Comparison of ENCODE assay signal across 25 mouse cellular contexts in genomic region chr5:65606820-65607219, GRCm38 (mm10).
DNase-seq lines count a peak whose midpoint lies in the region; ATAC-seq and TF ChIP-seq lines count a peak whose summit lies in the region.
"Had no signal": no experiment of that assay in that cellular context is flagged by ENCODE, and none has a peak within 500 bp of the region (broad histone marks: within the 10 kb centered on the region; RNA-seq: fewer than 3 reads in every experiment).

No protein-coding gene starts in this region.

- H3K4me1 ChIP-seq in embryonic facial prominence, embryonic 14.5 days (ENCODE audit: control insufficient read depth, insufficient read depth, low read length), result no peaks in the 10 kb centered on the region
- no peaks in the 10 kb centered on the region for H3K4me1 ChIP-seq in embryonic facial prominence, embryonic 10.5 days
- H3K4me1 ChIP-seq in kidney, embryonic 15.5 days, result no peaks in the 10 kb centered on the region
- H3K4me1 ChIP-seq in liver, adult 2 months (ENCODE audit: control insufficient read depth, insufficient read depth, low read length), result peaks cover 10% of the 10 kb centered on the region
- H3K4me1 ChIP-seq: embryonic facial prominence, embryonic 12.5 days; forebrain, embryonic 12.5 days; forebrain, embryonic 15.5 days; heart, embryonic 10.5 days; heart, embryonic 13.5 days; hindbrain, embryonic 15.5 days had no signal

- no peak overlapping the region for H3K27ac ChIP-seq in embryonic facial prominence, embryonic 14.5 days (replicated peaks; ENCODE audit: low read depth, low read length)
- H3K27ac ChIP-seq in embryonic facial prominence, embryonic 10.5 days (replicated peaks), result no peak overlapping the region
- H3K27ac ChIP-seq in kidney, embryonic 15.5 days, result no peak overlapping the region
- H3K27ac ChIP-seq in liver, adult 2 months (replicated peaks; ENCODE audit: insufficient read depth, low read depth, low read length), result no peak overlapping the region
- H3K27ac ChIP-seq: embryonic facial prominence, embryonic 12.5 days; forebrain, embryonic 12.5 days; forebrain, embryonic 15.5 days; heart, adult 2 months; heart, embryonic 10.5 days; heart, embryonic 13.5 days; hindbrain, embryonic 15.5 days had no signal

- peaks cover 33% of the 10 kb centered on the region for H3K36me3 ChIP-seq in embryonic facial prominence, embryonic 14.5 days (ENCODE audit: control insufficient read depth, insufficient read depth, low read length)
- H3K36me3 ChIP-seq in embryonic facial prominence, embryonic 10.5 days (replicated peaks), result peaks cover 52% of the 10 kb centered on the region
- H3K36me3 ChIP-seq in kidney, embryonic 15.5 days, result peaks cover 39% of the 10 kb centered on the region
- peaks cover 5% of the 10 kb centered on the region for H3K36me3 ChIP-seq in liver, adult 2 months (ENCODE audit: control insufficient read depth, insufficient read depth, low read length)

- H3K9ac ChIP-seq in embryonic facial prominence, embryonic 14.5 days (ENCODE audit: low read depth, low read length), result no peak overlapping the region
- H3K9ac ChIP-seq in kidney, embryonic 15.5 days, result no peak overlapping the region
- no peak overlapping the region for H3K9ac ChIP-seq in liver, adult 2 months (ENCODE audit: low read depth, low read length)
- H3K9ac ChIP-seq: embryonic facial prominence, embryonic 12.5 days; forebrain, embryonic 12.5 days; forebrain, embryonic 15.5 days; heart, embryonic 13.5 days; hindbrain, embryonic 15.5 days had no signal

- no peaks in the 10 kb centered on the region for H3K27me3 ChIP-seq in embryonic facial prominence, embryonic 14.5 days (replicated peaks; ENCODE audit: control insufficient read depth, insufficient read depth, low read length)
- H3K27me3 ChIP-seq in embryonic facial prominence, embryonic 10.5 days (replicated peaks; ENCODE audit: low read depth, poor library complexity, severe bottlenecking), result no peaks in the 10 kb centered on the region
- H3K27me3 ChIP-seq in kidney, embryonic 15.5 days, result no peaks in the 10 kb centered on the region
- H3K27me3 ChIP-seq in liver, adult 2 months (ENCODE audit: control insufficient read depth, insufficient read depth, low read length), result no peaks in the 10 kb centered on the region
- H3K27me3 ChIP-seq: embryonic facial prominence, embryonic 12.5 days; forebrain, embryonic 12.5 days; forebrain, embryonic 15.5 days; heart, embryonic 13.5 days; hindbrain, embryonic 15.5 days had no signal

- ATAC-seq in embryonic facial prominence, embryonic 14.5 days (ENCODE audit: low read depth), result 0 out of 2 replicates have a peak, but pooled peaks have one; percentile 18
- ATAC-seq in kidney, embryonic 15.5 days (replicated peaks; ENCODE audit: low FRiP score), result no peak
- ATAC-seq: activated CD4-positive, CD25-positive, alpha-beta regulatory T cell, adult 4 months; forebrain, embryonic 15.5 days had no signal

- H3K4me2 ChIP-seq in embryonic facial prominence, embryonic 14.5 days (ENCODE audit: low read depth, low read length), result no peak overlapping the region
- H3K4me2 ChIP-seq in kidney, embryonic 15.5 days, result no peak overlapping the region
- H3K4me2 ChIP-seq: embryonic facial prominence, embryonic 12.5 days; forebrain, embryonic 12.5 days; forebrain, embryonic 15.5 days; heart, embryonic 13.5 days; hindbrain, embryonic 15.5 days had no signal

- TF ChIP-seq CTCF in liver, adult 2 months (IDR thresholded peaks at IDR 0.05; ENCODE audit: low read depth, low read length), result no peak

- no peak overlapping the region for H3K4me3 ChIP-seq in embryonic facial prominence, embryonic 14.5 days (ENCODE audit: low read depth, low read length)
- no peak overlapping the region for H3K4me3 ChIP-seq in embryonic facial prominence, embryonic 10.5 days
- H3K4me3 ChIP-seq in kidney, embryonic 15.5 days (replicated peaks), result no peak overlapping the region
- no peak overlapping the region for H3K4me3 ChIP-seq in liver, adult 2 months (ENCODE audit: insufficient read depth, low read depth, low read length)
- H3K4me3 ChIP-seq: embryonic facial prominence, embryonic 12.5 days; erythroblast, embryonic 14.5 days; forebrain, embryonic 12.5 days; forebrain, embryonic 15.5 days; heart, adult 2 months; heart, embryonic 10.5 days; heart, embryonic 13.5 days; hindbrain, embryonic 15.5 days had no signal

- no peak for TF ChIP-seq POLR2A in liver, adult 2 months (IDR thresholded peaks at IDR 0.05; ENCODE audit: extremely low read depth, insufficient read depth, low read length)

- 97% methylated on average over 1 of the region's 1 CpGs for WGBS in embryonic facial prominence, embryonic 14.5 days
- 92% methylated on average over 1 of the region's 1 CpGs for WGBS in embryonic facial prominence, embryonic 10.5 days
- WGBS in kidney, embryonic 15.5 days, result 92% methylated on average over 1 of the region's 1 CpGs
- WGBS in liver, adult 2 months, result 91% methylated on average over 1 of the region's 1 CpGs

- H3K79me2 ChIP-seq in liver, adult 2 months (ENCODE audit: control insufficient read depth, insufficient read depth, low read length), result no peaks in the 10 kb centered on the region

- no peaks in the 10 kb centered on the region for H3K9me3 ChIP-seq in embryonic facial prominence, embryonic 14.5 days (ENCODE audit: control insufficient read depth, low read length)
- H3K9me3 ChIP-seq in embryonic facial prominence, embryonic 10.5 days, result no peaks in the 10 kb centered on the region
- no peaks in the 10 kb centered on the region for H3K9me3 ChIP-seq in kidney, embryonic 15.5 days (replicated peaks)
- H3K9me3 ChIP-seq: embryonic facial prominence, embryonic 12.5 days; forebrain, embryonic 12.5 days; forebrain, embryonic 15.5 days; heart, embryonic 10.5 days; heart, embryonic 13.5 days; hindbrain, embryonic 15.5 days had no signal

- DNase-seq in embryonic facial prominence, embryonic 14.5 days (ENCODE audit: low spot score), result no peak
- no peak for DNase-seq in embryonic facial prominence, embryonic 10.5 days (ENCODE audit: low spot score)
- peak; percentile 37 for DNase-seq in kidney, adult 9 months
- peak; percentile 68 for DNase-seq in liver, adult 2 months (ENCODE audit: extremely low read depth, low read depth, low spot score)
- no peak for DNase-seq in liver
- peak; percentile 22 for DNase-seq in adipocyte (ENCODE audit: low spot score)
- no peak for DNase-seq in testis, postnatal 14 days (ENCODE audit: low spot score)
- DNase-seq: adrenal gland, postnatal 10 days; adrenal gland, postnatal 36 days; cerebellum, adult 18-20 months; cerebellum, adult 9-10 months; cerebellum, postnatal 14 days; gastrocnemius, postnatal 25 days; heart, adult 2 months; heart, postnatal 14 days; heart, postnatal 4 days had no signal

Comparison
In these comparisons a context has a peak if more than half of its experiments do, and no peak if none do; other contexts are left out.
1. DNase-seq: peak in kidney, adult 9 months (single experiment), liver, adult 2 months (single experiment) and adipocyte (single experiment); none in embryonic facial prominence, embryonic 14.5 days (single experiment), embryonic facial prominence, embryonic 10.5 days (single experiment), liver (single experiment) and testis, postnatal 14 days (single experiment).